Mouse (Mus musculus) layer of hippocampus, adult 9-11 months (tissue): ENCODE data around the gene Rreb1.
A peak's percentile ranks its signal among the peaks of the same experiment; 100 is the strongest.

Experiments
- DNase-seq: peaks from one replicate; pipeline ENCODE4 v3.0.0; 2022

Rreb1 gene

DNA sequence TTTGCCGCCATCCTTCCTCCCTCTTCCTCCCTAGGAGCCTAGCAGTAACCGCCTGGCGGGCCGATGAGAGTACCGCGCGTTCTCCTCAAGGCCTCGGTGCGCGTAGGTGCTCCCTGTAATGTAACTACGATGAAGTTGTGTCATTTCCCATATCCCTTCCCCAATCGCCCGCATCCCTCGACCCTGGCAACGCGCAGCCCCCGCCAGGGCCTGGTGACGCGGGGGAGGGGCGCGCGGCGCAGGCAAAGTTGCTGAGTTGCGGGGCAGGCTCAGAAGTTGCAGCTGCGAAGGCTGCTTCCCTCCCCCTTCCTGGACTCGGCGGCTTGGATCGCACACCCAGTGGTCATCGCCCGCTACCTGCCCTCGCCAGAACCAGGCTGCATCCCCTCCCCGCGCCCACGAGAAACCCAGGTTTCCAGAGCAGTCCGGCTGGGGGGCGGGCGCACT lies at the start of gene Rreb1:
Rreb1 (plus strand) TSS at position 254 of the 447 bp plus-strand sequence.
- DNase-seq: peak; percentile 27

DNA sequence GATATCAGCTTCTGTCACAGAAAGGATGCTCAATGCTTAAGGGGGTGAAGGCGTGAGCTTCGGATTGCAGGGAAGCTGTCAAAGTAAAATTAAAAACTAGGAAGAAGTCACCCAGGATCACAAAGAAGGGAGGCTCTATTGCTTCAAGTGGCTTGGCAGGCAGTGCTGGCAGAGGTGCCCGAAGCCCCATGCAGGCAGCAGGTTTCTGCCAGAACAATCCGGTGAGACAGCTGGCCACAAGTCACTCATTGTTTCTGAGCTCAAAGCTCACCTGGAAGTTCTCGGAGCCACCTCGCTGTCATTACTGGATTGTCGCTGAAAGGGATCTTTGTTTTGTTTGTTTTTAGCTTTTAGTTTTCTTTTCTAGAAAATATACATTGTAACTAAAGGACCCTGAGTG lies 49.6 kb upstream of the Rreb1 start:
- no peak for DNase-seq

DNA sequence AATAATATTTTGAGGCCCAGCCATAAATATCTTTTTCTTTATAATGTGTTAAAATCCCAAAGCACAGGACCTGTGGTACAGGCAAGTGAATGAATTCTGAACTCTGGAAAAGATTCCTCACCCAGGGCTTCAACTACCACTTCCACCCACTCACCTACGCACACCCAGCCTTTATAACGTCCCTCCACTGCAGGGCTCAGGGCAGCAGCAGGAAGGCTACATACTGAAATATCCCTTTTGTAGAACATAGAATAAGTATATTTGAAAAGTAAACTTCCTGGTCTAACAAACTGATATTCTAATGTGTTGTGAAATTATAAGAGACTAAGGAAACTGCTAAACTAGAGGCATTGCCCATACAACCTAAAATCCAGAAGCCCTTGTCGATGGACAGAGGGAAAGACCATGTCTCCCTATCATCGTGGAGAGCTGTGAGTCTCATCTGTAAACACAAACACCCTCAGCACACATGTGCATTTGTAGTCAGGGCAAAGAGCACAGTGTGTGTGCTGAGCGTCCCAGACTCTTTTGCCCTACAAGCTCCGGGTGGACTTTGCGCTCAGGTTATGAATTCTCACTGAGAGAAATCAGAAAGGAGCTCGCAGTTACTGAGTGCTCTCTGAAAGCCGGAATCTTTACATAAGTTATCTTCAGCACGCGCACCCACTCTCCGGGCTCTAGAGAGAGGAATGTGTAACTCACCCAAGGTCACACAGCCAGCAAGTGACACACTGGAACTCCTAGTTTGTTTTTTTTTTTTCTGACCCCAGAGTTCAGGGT lies 46.1 kb upstream of the Rreb1 start:
- DNase-seq: no peak

DNA sequence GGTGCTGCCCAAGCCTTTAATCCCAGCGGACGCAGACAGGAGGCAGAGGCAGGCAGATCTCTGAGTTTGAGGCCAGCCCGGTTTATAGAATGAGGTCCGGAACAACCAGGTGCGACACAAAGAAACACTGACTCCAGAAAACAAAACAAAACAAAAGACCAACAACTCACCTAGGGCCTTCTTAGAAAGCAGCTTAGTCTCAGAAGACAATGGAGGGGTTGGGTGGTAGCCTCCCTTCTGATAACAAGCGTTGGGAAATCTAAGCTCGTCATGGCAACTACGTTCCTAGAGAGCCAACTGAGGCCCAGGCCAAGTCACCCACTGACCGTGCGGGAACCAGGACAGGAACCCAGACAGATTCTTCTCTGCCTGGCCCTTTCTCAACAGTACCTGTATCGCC lies 43.7 kb upstream of the Rreb1 start:
- no peak for DNase-seq

DNA sequence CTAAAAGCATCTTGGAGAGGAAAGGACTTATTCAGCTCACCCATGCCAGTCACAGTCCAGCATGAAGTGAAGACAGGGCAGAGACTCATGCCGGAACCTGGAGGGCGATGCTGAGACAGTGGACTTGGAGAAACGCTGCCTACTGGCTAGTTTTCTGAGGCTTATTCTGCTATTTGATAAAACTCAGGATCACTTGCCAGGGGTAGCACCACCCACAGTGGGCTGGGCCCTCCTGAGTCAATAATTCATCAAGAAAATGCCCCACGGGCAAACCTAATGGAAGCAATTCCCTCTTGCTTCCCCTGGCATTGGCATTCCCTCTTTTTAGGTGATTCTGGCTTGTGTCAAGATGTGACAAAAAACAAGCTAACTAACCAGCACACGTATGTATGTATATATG lies 38.1 kb upstream of the Rreb1 start:
- DNase-seq: no peak

DNA sequence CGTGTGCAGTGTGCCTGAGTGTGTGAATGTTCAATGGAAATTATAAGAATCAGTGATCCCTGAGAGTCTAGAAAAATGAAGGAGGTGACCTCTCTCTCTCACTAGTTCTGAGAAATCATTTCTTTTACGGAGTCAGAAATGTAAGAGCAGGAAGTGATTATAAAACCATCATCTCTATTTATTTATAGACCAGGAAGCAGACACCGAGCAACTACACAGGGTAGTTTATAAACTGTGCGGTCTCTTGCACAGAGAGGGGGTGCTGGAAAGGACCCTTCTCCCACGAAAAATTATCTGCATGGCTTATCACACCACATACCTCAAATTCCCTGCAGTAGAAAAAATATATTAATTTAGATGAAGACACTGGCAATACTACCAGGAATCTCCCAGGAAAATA lies 37.4 kb upstream of the Rreb1 start:
- no peak for DNase-seq

DNA sequence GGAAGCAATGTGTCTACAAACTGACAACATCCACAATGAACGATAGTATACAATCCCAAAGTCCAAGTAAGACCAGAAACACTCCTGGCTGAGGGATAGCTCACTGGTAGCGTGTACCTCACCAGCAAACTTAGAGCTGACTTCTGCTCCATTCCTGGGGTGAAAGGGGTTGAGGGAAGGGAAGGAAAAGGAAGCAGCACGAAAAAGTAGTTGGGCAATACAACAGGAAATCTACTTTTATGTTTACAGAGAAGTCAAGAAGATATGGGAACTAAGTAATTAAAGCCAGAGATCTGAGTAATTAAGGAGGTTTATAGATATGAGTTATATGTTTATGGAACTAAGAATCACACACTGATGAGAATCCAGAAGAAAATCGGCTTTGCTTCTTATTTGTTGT lies 36.0 kb upstream of the Rreb1 start:
- DNase-seq: no peak

DNA sequence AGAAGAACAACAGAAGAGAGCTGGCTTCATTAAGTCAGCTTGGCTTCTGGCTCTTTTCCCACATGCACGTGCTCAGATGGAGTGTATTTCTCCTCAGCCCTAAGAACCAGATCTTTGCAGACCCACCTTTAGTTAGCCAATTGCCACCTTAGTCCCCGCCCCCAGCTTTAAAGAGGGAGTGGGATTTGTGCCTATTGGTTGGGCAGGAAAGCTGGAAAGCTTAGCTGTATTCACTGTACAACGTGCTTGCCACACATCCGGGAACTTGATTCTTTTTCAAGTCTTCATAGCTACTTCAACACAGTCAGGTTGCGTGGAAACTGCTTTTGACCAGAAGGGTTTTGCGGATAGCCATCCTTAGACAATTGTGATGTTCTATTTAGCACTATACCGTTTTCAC lies 30.7 kb upstream of the Rreb1 start:
- no peak for DNase-seq

DNA sequence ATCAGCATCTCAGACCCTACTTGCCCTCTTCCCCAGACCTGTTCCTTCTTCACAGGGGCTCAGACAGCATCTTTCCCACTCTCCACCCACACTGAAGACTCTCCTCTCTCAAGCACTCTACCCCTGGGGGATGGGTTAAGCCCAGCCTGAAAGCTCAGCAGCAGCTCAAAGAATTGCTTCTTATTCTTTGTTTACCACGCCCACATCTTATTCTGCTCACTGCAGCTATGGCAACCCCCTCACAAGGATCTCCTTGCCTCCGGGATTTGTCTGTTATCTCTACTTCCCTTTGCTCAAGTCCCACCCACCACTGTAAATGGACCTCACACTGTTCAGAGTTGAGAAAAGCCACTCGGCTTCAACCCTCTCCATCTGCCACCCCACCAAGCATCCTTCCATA lies 28.7 kb upstream of the Rreb1 start:
- peak; percentile 12 for DNase-seq

DNA sequence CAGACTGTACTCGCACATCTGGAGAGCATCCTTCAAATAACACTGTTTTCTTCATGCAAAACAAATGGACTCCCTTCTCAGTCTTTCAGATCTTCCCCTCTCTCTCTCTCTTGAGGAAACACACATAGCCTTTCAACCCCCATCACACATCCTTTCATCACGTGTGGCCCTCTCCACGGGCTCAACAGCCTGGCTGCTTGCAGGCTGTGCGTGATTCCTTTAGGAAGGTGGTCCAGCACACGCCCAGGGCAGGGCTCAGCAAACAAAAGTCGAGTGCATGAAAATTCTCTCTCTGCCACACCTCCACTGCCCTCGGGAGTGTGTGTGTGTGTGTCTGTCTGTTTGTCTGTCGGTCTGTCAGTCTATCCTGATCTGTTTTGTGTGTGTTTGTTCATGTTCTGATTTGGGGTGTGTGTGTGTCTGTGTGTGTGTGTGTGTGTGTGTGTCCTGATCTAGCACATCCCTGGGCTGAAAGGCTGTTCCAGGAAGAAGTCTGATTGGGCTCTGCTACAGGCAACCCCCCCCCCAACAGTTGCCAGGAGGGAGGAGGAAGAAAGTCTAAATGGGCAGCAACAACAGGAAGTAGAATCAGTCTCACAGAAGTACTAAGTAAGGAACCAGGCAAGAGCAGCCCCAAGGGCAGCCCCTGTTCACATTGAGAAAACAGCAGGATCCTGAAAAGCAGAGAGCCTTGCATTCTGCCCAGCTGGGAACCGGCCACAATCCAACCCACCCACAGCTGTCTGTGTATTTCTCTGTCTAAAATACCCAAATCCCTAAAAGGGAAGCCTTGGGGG lies 26.8 kb upstream of the Rreb1 start:
- DNase-seq: peak; percentile 67

DNA sequence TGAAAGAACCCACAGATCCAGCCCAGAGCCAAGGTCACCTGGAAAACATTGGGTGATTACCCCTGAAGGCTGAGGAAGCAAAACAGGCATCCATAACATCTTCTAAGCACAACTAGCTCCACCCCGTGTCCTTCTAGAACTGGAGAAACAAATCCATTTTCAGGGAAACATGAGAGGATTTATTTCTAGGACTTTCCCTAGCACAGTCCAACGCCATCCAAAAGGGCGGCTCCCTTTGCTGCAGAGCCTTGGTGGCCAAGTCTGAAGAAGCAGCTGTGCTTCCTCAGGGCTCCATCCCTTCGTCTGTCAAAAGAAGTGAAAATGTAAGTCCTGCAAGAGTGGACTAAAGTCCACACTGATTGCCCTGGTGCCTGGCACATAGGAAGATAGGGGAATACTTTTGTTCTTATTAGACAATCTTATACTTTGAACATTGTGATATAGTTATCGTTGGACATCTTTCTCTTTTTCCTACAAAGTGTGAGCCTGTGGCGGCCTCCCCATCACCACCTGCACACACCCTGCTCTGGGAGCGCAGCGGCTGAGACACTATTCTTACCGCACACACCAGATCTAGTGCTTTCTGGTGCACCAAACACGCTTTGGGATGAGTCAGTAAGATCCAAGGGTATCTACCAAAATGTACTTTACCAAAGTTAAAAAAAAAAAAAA lies 18.7 kb upstream of the Rreb1 start:
- no peak for DNase-seq

DNA sequence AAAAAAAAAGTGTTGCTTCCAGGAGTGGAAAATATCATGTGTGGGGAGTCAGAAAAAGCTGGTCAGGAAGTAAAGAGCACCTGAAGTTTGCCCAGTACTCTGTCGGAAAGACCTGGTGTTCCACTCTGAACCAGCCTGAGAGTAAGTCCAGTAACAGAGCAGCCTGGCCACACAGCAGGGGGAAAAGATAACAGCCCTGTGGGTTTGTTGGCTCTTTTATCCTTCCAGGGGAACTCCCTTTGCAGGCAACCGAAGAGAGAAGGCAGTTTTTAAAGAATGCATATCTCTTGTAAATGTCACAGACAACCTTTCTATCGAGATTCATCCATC lies 18.2 kb upstream of the Rreb1 start:
- DNase-seq: no peak

DNA sequence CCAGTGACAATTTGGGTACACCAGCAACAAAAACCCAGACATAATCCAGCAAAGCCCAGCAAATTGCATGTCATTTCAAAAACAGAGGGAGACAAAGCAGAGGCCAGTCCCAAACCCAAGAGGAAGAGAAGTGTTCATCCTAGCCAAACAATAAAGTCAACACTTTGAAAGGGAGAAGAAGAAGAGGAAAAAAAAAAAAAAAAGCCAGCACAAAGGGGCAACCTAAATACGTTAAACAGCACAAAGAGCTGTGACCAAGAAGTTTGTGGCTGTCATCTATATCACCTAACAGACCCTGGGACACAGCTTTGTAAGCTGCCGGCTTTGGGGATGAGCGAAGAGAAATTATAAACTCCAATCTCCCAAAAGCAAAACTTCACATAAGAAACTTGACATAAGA lies 17.8 kb upstream of the Rreb1 start:
- no peak for DNase-seq

DNA sequence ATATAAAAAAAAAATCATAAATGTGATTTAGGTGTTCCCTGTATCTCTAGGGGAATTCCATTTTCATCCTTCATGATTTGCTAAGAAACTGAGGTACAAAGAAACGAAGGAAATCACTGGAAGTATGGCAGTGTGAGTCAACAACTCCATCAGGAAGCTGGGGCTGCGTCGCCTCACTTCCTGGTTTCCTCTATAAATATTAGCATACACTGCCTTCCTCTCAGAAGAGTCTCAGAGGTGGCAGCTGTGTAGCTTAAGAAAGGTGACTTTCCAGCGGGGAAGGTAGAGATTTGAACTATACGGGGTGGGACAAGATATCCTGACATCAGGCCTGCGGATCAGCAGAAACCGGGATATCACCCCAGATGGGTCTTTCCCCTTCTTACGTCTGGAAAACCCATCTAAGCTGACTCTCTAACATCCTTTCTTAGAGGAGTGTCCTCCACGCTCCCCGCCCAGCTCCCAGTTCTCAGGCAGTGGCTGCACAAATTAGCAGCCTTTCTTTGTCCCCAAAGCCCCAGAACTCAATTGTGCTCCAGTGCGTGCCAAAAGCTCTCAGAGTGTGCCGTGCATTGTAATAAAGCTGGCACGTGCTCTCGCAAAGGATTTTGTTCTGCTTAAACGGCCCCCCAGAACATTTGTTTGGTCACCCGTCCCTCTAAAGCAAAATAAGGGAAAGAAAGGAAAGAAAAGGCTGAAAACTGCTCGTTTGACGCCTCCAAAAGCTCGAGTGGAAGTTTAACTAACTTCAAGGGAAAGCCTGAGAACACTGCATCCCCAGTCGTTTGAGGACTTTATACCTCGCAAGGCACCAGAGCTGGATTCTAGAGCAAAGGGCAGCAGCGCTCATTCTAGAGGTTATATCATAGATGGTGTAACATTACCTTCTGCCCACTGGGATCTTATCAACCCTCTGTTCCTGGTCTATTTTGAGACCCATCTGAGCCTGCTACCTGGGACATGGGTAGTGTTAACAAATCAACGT lies 17.0 kb upstream of the Rreb1 start:
- DNase-seq: no peak

DNA sequence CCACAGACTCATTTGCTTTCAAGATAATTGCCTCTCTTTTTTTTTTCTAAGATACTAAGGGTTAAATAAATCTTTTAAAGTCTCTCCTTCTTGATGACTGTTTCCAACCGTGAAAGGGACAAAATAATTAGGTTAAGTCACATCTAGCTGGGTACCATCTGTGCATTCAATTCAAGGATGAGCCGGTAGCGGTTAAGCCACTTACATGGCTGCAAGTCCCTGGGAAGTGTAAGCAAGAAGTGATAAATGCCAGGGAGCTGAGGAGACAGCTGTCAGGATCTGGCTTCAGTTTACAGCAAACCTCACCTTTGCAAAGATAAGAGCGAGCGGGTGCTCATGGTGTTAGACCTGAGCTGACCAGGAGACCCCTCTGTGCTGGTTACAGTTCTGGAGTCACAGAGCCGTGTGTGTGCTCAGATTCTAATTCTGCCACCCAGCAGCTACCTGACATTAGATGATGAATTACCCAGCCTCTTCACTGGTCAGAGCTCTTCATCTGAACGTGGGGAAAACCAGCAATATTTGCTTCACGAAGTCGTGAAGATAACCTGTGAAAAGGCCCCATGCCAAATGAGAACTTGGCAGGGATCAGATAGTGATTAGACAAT lies 14.3 kb upstream of the Rreb1 start:
- DNase-seq: no peak

DNA sequence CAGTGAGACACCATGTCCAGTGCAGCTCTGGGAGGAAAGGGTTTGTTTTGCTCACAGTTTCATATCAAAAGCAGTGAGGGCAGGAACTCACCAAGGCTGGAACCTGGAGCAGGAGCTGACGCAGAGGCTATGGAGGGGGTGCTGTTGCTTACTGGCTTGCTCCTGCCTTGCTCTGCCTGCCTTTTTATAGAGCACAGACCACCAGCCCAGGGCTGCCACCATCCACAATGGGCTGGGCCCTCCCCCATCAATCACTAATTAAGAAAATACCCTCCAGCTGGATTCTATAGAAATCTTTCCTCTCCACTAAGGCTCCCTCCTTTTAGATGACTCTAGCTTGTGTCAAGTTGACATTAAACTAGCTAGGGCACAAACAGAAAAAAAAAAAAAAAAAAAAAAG lies 8.4 kb upstream of the Rreb1 start:
- no peak for DNase-seq

DNA sequence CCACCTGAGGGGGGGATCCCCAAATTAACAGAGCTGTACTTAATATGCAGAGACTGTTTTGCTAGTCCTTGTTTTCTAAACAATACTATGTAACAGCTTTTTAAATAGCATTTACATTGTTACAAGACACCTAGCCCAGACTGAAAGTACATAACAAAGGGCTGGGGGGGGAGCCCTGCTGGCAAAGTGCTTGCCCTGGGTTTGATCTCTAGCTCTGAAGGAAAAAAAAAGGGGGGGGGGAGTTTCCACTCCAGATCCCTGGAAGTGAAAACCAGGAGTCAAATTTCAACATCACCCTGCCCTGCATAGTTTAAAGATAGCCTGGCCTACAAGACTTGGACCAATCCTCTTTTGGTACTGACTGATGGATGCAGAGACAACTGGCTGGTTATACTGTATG lies 4.7 kb upstream of the Rreb1 start:
- DNase-seq: no peak

DNA sequence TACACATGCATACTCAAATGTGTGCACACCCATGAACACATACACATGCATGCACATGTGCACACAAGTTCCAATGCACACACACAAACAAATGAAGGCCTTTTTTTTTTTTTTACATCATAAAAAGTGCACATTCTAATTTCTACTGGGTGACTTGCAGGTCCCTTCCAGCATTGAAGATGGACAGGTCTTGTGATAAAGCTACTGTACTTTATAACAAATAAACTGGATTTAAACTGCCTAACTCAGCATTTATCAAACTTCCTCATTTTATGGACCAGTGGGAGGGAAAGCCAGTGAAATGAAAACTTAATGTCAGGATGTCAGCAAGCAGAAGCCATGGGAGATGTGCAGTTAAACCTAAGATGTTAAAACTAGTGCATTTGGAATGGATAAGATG lies 1.5 kb upstream of the Rreb1 start:
- DNase-seq: no peak

DNA sequence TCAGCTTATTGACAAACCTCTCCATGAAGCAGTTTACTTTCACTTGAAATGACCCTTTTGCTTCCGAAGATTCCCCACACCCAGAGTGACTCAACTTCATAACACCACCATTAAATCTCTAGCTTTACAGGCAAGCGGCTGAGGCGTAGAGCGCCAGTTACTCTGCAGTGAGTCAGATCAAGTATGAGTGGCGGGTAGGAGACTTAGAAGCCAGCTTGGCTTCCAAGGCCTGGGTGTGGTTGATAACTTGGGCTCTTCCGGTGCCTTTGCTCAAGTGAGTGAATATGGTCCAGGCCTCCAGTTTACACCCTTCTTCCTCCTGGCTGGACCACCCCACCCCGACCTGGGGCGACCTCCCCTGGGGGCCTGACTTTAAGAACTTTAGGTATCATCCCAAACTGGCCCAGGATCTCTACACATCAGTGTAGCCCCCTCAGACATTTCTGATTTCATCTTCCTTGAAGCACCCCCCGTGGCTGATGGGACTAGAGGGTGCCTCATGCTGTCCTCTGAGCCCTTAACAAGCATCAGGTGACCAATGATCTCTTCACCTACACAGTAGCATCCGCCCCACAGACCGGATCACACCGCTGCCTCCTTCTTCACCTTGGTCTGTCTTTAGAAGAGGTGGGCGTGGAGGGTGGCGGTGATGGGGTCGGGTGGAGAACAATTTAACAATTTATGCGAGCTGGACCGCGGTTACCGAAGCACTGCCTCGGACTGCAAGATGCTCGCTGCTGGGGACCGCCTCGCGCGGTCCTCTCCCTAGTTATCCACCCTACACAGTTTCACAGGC lies 651 bp upstream of the Rreb1 start:
- DNase-seq: no peak

DNA sequence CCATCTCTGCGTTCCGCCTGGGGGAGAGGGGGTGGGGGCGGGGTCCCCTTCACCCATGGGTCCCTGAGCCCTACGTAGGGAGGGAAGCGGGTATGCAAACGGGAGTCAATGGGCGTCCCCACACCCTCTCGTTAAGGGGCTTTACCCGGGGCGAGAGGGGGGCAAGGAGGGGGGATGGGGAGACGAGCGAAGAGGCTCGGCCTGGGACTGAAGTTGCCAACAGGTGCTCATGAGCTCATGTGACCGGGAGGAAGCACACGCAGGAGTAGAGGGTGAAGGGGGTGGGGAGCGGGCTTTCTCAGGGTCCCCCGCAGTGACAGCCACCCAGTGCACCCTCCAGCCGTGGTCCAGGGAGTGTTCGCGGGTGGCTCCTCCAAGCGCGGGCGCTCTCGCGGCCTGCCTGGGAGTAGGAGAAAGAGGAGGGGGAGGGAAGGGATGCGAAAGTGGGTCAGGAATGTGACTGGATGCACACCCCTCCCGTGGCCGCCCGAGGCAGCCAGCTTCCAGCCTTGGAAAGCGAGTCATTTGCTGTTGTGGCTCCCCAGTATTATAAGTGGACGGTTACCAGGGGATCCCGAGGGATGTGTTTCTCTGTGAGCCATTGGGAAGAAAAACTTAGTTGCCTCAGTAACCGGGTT lies 513 bp downstream of the Rreb1 start:
- DNase-seq: peak; percentile 30

DNA sequence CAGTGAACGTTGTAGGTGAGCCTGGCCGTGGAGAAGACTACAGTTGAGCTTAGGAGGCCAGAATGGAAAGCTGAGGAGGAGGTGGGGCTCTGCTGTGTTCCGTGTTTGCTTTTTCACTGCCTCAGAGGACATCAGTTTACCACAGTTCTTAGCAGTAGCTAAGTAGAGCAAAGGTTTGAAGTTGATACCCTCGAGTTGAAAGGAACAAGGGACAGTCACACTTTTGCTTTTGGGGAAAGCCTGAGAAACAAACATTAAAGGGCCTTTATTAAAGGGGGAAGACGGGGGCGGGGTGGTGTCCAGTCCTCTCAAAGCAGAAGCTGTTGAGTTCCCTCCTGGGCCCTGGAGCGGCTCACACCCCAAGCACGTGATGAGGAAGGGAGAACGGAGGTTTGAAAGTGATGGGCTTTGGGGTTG lies 1.1 kb downstream of the Rreb1 start:
- DNase-seq: peak; percentile 57
